Mouse (Mus musculus) limb, embryonic 15.5 days (tissue): Measurements from ENCODE around the gene Vmn1r169. TPM values are rescaled to one million over a fixed set of nuclear protein-coding genes. Genes with fewer than 3 reads are reported as not detected.
"Not testable (repeated sequence)": the region's sequence is repeated elsewhere in the genome, so short reads cannot be mapped to it uniquely, and the experiment has no call there.

Source experiments
- ATAC-seq: fragments of 200-750 bp; cut with Nextera tagmentation; 2 replicates; pipeline ENCODE4 v1.8.0; 2017; ENCODE audit warnings: low read depth, moderate TSS enrichment; ENCODE audit not compliant: insufficient number of reproducible peaks, low FRiP score, low TSS enrichment
- H3K27ac ChIP-seq: fragments of 300-500 bp; sonication (generic); 2 replicates; pipeline ENCODE4 v1.5.1; 2015; ENCODE audit warnings: moderate library complexity, mild to moderate bottlenecking, inconsistent platforms
- H3K27me3 ChIP-seq: fragments of 300-500 bp; sonication (generic); 2 replicates; pipeline ENCODE4 v1.6.1; 2015; ENCODE audit warnings: inconsistent platforms
- H3K36me3 ChIP-seq: fragments of 300-500 bp; sonication (generic); 2 replicates; pipeline ENCODE4 v1.6.1; 2015; ENCODE audit warnings: inconsistent platforms
- H3K4me1 ChIP-seq: fragments of 300-500 bp; sonication (generic); 2 replicates; pipeline ENCODE4 v1.6.1; 2015; ENCODE audit warnings: inconsistent platforms
- H3K4me2 ChIP-seq: fragments of 300-500 bp; sonication (generic); 2 replicates; pipeline ENCODE4 v1.6.1; 2015; ENCODE audit warnings: mild to moderate bottlenecking, inconsistent platforms
- H3K4me3 ChIP-seq: fragments of 300-500 bp; sonication (generic); 2 replicates; pipeline ENCODE4 v1.5.1; 2015; ENCODE audit warnings: mild to moderate bottlenecking, inconsistent platforms
- H3K9ac ChIP-seq: fragments of 300-500 bp; sonication (generic); 2 replicates; pipeline ENCODE4 v1.6.1; 2015; ENCODE audit warnings: inconsistent platforms
- H3K9me3 ChIP-seq: fragments of 300-500 bp; sonication (generic); 2 replicates; pipeline ENCODE4 v1.6.1; 2016; ENCODE audit warnings: inconsistent platforms
- WGBS: fragments of 180-500 bp; shearing (Covaris S2); methylation state at CpG from one replicate; pipeline ENCODE4 v1.1.7; 2015; 5-methylcytosine and 5-hydroxymethylcytosine counted together
- polyA plus RNA-seq: library from polyadenylated mRNA; unstranded; fragments of >200 nt; fragmentation: Nextera tagmentation; extraction: Ambion mirVana; gene quantifications from 2 replicates; pipeline ENCODE4 v1.2.1, GENCODE M21; 2015

The Vmn1r169 gene
- not detected in 2 replicates for polyA plus RNA-seq

- not testable (repeated sequence) for H3K27ac ChIP-seq, H3K4me3 ChIP-seq, H3K4me2 ChIP-seq, ATAC-seq, H3K36me3 ChIP-seq, H3K9ac ChIP-seq, H3K4me1 ChIP-seq, H3K27me3 ChIP-seq, H3K9me3 ChIP-seq
- WGBS = 70% methylated on average over 1 of the region's 2 CpGs
These were observed at the start of gene Vmn1r169 for GRCm38 (mm10) chr7:23575226-23575625. Gene Vmn1r169, plus strand, starts transcription at chr7:23575526.

- H3K4me3 ChIP-seq, H3K4me2 ChIP-seq, H3K9me3 ChIP-seq, ATAC-seq, H3K4me1 ChIP-seq, H3K36me3 ChIP-seq, H3K27ac ChIP-seq, H3K9ac ChIP-seq, H3K27me3 ChIP-seq: not testable (repeated sequence)
- WGBS = no CpG with 5 or more reads among the region's 1 CpGs
These were observed 35.9 kb upstream of the Vmn1r169 start, which contains the start of gene Vmn1r168 for GRCm38 (mm10) chr7:23539432-23539831. Gene Vmn1r168, plus strand, starts transcription at chr7:23539732.

- H3K27ac ChIP-seq, ATAC-seq, H3K9me3 ChIP-seq: not testable (repeated sequence)
These were observed 30.5 kb downstream of the Vmn1r169 start, which contains the start of gene Vmn1r170 for GRCm38 (mm10) chr7:23605875-23606274. Gene Vmn1r170, plus strand, starts transcription at chr7:23606175.

More at GRCm38 (mm10) chr7:23605875-23606274, 30.5 kb downstream of the Vmn1r169 start, which contains the start of gene Vmn1r170:
- not testable (repeated sequence) for H3K36me3 ChIP-seq, H3K27me3 ChIP-seq, H3K4me2 ChIP-seq, H3K9ac ChIP-seq, H3K4me1 ChIP-seq, H3K4me3 ChIP-seq
- WGBS = 36% methylated on average over 1 of the region's 1 CpGs

Other genes starting within 250 kb of the Vmn1r169 start
- gene Nlrp5, start 189.6 kb upstream of the Vmn1r169 start, polyA plus RNA-seq = 0.08 and 0.09 TPM in 2 replicates
- gene Vmn1r167, start 68.3 kb upstream of the Vmn1r169 start, polyA plus RNA-seq = not detected in 2 replicates
- gene Vmn1r168, start 35.8 kb upstream of the Vmn1r169 start, polyA plus RNA-seq = not detected in 2 replicates
- not detected in 2 replicates for gene Vmn1r170, start 30.6 kb downstream of the Vmn1r169 start, polyA plus RNA-seq
- not detected in 2 replicates for gene Vmn1r171, start 55.2 kb downstream of the Vmn1r169 start, polyA plus RNA-seq
- not detected in 2 replicates for gene Vmn1r172, start 82.8 kb downstream of the Vmn1r169 start, polyA plus RNA-seq
- not detected in 2 replicates for gene Vmn1r173, start 125.2 kb downstream of the Vmn1r169 start, polyA plus RNA-seq
- gene Vmn1r174, start 176.7 kb downstream of the Vmn1r169 start, polyA plus RNA-seq = not detected in 2 replicates
- not detected in 2 replicates for gene Vmn1r175, start 235.1 kb downstream of the Vmn1r169 start, polyA plus RNA-seq